Comparison of ENCODE assay signal across 8 mouse cellular contexts in the genomic region with DNA sequence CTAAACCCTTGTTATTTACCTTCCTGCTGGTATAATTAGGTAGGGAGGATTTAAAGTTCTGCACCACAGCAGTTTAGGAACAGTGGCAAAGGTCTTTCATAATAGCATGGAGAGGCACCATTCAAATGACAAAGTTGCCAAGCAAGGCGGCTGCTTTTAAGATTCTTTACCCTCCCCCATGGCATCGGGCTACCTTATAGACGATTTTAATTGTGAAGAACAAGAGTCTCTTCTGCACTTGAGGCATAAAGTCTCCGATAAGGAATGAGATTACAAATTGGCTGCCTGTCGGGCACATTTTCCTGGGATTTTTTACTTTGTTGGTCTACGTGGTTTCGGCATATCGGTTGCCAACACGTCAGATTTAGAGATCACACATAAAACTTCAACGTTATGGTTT. TPM values are rescaled to one million over a fixed set of nuclear protein-coding genes. Genes with fewer than 3 reads are reported as not detected.
DNase-seq lines count a peak whose midpoint lies in the region; ATAC-seq and TF ChIP-seq lines count a peak whose summit lies in the region.

No protein-coding gene starts in this region.

- no peaks in the 10 kb centered on the region for H3K36me3 ChIP-seq in forebrain, embryonic 16.5 days (ENCODE audit: control insufficient read depth, insufficient read depth)
- H3K36me3 ChIP-seq in liver, postnatal 0 days (replicated peaks; ENCODE audit: insufficient read depth, low read length), result no peaks in the 10 kb centered on the region

- H3K4me1 ChIP-seq in forebrain, embryonic 16.5 days (replicated peaks; ENCODE audit: control insufficient read depth, insufficient read depth, low read length), result peaks cover 12% of the 10 kb centered on the region
- H3K4me1 ChIP-seq in liver, postnatal 0 days (ENCODE audit: insufficient read depth), result peaks cover 9% of the 10 kb centered on the region; the same call in 1 of the 2 replicates

- H3K9ac ChIP-seq in forebrain, embryonic 16.5 days (replicated peaks; ENCODE audit: low read depth, low read length), result peak overlapping the region; percentile 94
- no peak overlapping the region for H3K9ac ChIP-seq in liver, postnatal 0 days (replicated peaks)

- peak overlapping the region; percentile 58 for H3K4me2 ChIP-seq in forebrain, embryonic 16.5 days (ENCODE audit: low read length)
- peak overlapping the region; percentile 96 for H3K4me2 ChIP-seq in liver, postnatal 0 days (ENCODE audit: low read depth, low read length)

- TF ChIP-seq EP300 in liver, postnatal 0 days (IDR thresholded peaks at IDR 0.05; ENCODE audit: low read depth), result no peak

- ATAC-seq in forebrain, embryonic 16.5 days, result no peak
- ATAC-seq in liver, postnatal 0 days, result no peak

- peak overlapping the region; percentile 67 for H3K4me3 ChIP-seq in forebrain, embryonic 16.5 days (replicated peaks; ENCODE audit: low read length)
- H3K4me3 ChIP-seq in liver, postnatal 0 days (ENCODE audit: low read depth, low read length), result no peak overlapping the region

- peak overlapping the region; percentile 100 for H3K27ac ChIP-seq in forebrain, embryonic 16.5 days (ENCODE audit: low read length)
- H3K27ac ChIP-seq in liver, postnatal 0 days (ENCODE audit: low read depth), result no peak overlapping the region

- no peaks in the 10 kb centered on the region for H3K27me3 ChIP-seq in forebrain, embryonic 16.5 days (replicated peaks; ENCODE audit: control insufficient read depth, insufficient read depth, low read length)
- no peaks in the 10 kb centered on the region for H3K27me3 ChIP-seq in liver, postnatal 0 days (ENCODE audit: insufficient read depth, low read length)

- WGBS in forebrain, embryonic 16.5 days, result 8% methylated on average over 10 of the region's 10 CpGs
- WGBS in liver, postnatal 0 days (ENCODE audit: insufficient replicate concordance), result 63% methylated on average over 10 of the region's 10 CpGs

- TF ChIP-seq CTCF in liver, postnatal 0 days (IDR thresholded peaks at IDR 0.05; ENCODE audit: low read depth), result no peak

- H3K9me3 ChIP-seq in forebrain, embryonic 16.5 days (ENCODE audit: control insufficient read depth, low read length), result no peaks in the 10 kb centered on the region
- no peaks in the 10 kb centered on the region for H3K9me3 ChIP-seq in liver, postnatal 0 days (ENCODE audit: low read length)

- peak; percentile 41 for DNase-seq in cerebellum, adult 11-12 months
- no peak for DNase-seq in cerebellum, postnatal 36 days
- DNase-seq in 3T3-L1 (ENCODE audit: low read depth, low spot score), result peak; percentile 48
- no peak for DNase-seq in liver, postnatal 0 days
- no peak for DNase-seq in thymus, postnatal 0 days (ENCODE audit: low spot score)
- no peak for DNase-seq in spleen, postnatal 10 days (ENCODE audit: low spot score in 2 of 2)
- DNase-seq in kidney, adult 18-20 months, result no peak

RNA-seq across cellular contexts. Expression of gene Gsk3b, which starts 1.6 kb away (rescaled TPM):
- 155 and 159 TPM in 2 replicates for polyA plus RNA-seq in forebrain, embryonic 16.5 days (2015; fragmentation: Nextera tagmentation; extraction: Ambion mirVana)
- 9.9 and 10.8 TPM in 2 replicates for polyA plus RNA-seq in liver, postnatal 0 days (2015; fragmentation: Nextera tagmentation; extraction: Ambion mirVana)
- 37.9 and 45.6 TPM in 2 replicates for polyA plus RNA-seq in thymus, postnatal 0 days (2015; fragmentation: Nextera tagmentation; extraction: Ambion mirVana)

Comparison
In these comparisons a context has a peak if more than half of its experiments do, and no peak if none do; other contexts are left out.
1. DNase-seq: peak in cerebellum, adult 11-12 months (single experiment) and 3T3-L1 (single experiment); none in cerebellum, postnatal 36 days (0 of 2), liver, postnatal 0 days (single experiment), thymus, postnatal 0 days (single experiment), spleen, postnatal 10 days (0 of 2) and kidney, adult 18-20 months (single experiment).